Mouse (Mus musculus) hematopoietic stem cell, adult 5-6 weeks (primary cell): ENCODE results near the gene Igf1r. TPM values are rescaled to one million over a fixed set of nuclear protein-coding genes. Genes with fewer than 3 reads are reported as not detected.

Experiments
- ATAC-seq, 2 experiments: fragments of 125-278 bp in 1 of 2; replicated peaks in 1 of 2; 2 replicates each; pipeline ENCODE4 v1.8.0; 2016 to 2017; ENCODE audit warnings: inconsistent platforms in 2 of 2, mild to moderate bottlenecking in 2 of 2, moderate number of reproducible peaks in 2 of 2, low read depth in 1 of 2, moderate TSS enrichment in 1 of 2; ENCODE audit not compliant: low FRiP score in 2 of 2, poor library complexity in 2 of 2, severe bottlenecking in 2 of 2, insufficient read depth in 1 of 2, low TSS enrichment in 1 of 2
- total RNA-seq: library from RNA; stranded (forward); fragments of 172-1452, 232-1000 nt; gene quantifications from 2 replicates; pipeline ENCODE4 v1.2.3, GENCODE M21; 2017

The Igf1r gene
- total RNA-seq, 1 experiment from 2014 or later, result 31.6 TPM

DNA sequence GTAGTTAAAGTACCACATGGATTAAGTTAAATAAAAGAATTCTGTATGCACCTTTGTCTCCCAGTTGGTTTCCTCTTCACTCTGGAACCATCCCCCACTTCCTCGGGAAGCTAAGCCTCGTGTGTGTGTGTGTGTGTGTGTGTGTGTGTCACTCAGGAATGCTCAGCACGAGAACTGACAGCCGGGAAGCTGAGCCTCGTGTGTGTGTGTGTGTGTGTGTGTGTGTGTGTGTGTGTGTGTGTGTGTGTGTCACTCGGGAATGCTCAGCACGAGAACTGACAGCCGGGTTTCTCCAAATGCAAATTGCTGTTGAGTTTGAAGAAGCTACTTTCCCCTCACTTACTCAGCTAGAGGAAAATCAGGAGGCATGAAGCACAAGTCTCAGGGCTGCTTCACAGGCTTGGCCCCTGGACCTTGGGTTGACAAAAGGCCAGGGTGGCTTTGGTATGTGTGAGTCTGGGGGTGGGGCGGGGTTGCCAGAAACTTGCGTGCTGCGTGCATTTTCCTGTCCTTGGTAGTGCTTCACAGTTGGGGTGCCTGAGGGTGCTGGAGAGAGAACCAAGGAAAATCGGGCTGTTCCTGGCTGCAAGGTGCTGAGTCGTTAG lies 281.1 kb downstream of the Igf1r start:
- no peak for ATAC-seq

DNA sequence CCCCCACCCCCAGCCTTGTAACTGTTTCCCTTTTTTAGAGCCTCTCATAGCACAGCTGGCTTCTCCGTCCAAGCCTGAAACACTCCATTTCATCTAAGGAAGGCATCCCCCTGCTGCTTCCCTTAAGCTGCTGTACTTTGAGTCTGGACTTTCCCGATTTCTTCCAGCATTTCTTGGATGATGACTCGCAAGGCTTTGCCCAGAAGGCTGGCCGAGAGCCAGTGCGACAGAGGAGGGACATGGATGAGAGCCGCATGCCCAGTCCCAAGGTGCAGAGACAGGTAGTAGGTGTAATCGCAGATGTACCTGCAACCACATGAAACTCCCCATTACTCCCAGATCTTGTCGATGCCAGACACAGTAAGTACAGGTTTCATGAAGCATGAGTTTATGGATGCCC lies 284.2 kb downstream of the Igf1r start:
- no peak for ATAC-seq

DNA sequence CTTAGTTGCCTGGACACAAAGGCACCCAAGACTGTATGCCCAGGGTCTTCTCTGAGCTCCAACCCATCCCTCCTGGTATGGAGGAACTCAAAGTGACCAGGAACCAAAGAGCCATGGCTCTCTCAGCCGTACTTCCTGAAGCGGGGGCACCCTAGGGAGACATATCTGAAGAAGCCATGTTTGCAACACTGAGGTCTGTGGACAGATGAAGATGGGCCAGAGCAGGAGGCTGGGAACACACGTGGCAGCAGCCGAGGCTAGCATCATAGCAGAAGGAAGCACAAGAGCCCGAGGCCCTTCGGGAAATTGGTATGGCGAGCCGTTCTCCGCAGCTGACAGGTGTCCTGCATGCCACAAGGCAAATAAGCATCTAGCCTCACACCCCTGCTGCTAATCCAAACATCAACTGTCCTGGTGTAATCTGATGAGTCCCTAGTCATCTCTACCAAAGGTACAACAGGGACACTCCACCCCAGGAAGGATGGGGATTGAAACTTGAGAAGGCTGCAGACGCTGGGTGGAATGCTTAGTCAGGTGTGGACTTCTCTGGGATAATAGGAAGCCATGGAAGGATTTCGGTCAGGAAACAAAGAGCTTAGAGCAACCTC lies 286.7 kb downstream of the Igf1r start:
- ATAC-seq, result no peak

DNA sequence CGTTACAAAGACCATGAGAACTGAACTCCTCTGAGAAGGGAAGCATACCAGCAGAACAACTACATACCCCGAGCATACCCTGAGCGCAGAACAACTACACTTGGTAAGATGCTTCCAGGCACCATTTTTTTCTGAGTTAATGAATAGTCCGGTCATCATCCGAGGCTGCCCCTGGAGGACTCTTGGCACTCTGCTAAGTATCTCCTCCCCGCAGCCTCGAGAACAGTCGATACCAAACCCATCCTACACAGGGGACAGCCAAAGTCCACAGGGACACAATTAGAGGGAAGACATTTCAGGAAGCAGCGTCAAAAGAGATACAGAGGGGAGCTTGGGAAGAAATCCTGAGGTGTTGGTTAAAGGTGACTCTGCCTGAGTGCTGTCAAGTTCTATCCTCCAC lies 288.6 kb downstream of the Igf1r start:
- ATAC-seq, result no peak

DNA sequence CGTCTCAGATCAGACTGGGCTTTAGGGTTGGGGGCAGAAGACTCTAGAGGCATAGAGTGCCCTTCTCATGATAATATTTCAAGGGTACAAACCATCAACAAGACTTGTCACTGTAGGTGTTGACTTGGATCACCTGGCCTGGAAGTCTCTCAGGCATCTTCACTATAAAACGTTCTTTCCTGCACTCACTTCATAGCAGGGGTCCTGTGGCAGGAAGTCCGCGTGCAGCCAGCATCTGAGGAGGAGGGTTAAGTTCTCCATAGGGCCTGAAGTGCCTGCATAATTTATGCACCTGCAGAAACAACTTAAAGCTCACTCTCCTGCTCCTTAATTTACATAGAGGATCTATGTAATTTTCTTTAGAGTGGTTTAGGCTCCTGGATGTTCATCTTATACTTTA lies 293.1 kb downstream of the Igf1r start:
- no peak for ATAC-seq

DNA sequence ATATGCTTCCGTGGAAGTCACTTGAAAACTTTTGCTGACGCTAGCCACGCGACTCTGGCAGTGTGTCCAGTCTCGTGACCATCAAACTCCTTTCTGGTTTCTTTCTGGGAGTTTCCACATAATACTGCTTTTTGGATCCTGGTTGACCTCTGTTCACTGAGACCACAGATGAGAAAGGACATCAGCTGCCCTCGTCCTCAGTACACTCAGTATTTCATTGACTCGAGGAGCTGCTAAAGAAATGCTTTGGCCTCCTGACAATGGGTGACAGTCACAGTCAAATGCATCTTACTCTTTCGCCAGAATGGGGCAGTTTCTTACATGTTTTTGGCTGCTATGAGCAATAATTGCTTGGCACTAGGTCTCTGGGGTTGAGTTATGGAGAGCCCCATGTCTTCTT lies 293.6 kb downstream of the Igf1r start:
- no peak for ATAC-seq

DNA sequence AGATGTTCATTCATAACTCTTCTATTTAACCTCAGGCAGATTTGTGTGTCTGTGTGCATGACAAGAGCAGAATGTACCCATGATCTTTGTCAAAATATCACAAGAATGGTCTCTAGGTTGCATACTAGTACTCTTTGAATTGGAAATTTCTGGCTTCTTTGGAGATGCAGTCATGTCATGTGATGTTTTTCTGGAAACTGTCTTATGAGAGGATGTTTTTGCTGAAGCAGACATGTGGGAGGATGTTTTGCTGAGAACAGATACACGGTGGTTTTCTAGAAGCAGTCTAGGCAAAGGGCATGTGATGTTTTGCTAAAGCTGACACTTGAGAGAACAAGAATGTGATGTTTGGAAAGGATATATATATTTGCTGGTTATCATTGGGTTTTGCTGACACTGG lies 297.8 kb downstream of the Igf1r start:
- ATAC-seq, result no peak

DNA sequence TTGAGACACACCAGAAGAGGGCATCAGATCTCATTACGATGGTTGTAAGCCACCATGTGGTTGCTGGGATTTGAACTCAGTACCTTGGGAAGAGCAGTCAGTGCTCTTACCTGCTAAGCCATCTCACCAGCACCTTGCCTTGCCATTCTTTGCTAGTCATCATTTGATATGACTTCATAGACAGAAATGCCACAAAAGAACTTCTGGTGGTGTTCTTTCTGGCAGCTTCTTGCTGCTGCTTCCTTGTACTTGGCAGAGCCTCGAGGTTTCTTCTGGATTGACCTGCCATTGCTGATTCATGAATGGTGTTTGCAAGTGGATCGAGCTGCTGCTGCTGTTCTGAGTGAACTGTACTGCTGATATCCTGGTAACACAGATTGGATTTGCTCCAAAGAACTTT lies 298.3 kb downstream of the Igf1r start:
- no peak for ATAC-seq

DNA sequence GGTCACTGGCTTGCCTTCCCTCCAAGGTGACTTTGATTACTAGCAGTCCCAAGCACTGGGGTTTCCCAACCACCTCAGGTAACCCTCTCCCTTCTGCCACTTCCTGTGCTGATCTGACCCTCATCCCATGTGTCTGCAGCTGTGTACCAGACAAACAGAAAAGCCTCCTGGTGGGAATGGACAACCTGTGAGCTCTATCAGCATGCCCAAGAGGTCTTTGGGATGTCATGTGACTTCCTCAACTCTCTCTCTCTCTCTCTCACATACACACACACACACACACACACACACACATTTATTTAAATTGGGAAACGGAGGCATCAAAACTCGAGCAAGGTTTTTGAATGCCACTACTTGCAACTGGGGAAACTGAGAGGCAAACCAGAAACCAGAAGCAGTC lies 305.1 kb downstream of the Igf1r start:
- ATAC-seq, result no peak

DNA sequence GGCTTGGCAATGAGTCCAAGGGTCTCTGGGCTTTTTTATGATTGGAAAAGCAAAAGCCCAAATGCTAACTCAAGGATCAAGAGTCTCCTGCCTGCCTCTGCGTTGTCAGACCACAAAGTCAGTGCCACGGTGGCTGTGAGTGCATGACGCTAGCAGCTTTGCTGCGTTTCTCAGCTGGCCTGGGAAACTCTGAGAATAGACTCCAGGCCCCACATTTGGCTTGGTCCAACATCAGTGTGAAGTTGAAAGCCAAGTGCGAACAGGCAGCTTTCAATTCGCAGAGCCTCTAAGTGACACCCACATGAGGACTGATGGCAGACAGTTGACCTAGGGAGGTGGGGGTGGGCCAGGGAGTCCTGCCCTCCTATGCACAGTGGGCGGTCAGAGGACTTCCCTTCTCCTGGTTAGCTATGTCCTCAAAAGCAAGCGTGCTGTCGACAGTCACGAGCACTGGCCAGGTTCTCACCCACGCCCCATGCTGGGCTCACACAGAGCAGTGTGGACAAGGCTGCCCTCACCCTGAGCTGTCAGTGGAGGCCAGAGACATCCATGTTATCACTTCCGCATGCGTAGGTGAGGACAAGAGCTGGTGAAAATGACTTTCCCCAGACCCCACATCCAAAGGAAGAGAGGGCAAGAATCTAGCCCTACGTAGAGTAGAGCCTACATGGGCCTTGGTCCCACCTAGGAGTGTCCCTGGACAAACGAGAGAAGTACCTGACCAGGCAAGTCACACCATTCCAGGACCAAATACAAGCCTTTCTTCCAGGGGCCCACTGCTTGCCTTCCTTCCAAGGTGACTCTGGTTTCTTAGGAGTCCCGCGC lies 305.9 kb downstream of the Igf1r start:
- peak in 1 of 2 experiments; percentile 25; a peak in 1 of 4 replicates for ATAC-seq

DNA sequence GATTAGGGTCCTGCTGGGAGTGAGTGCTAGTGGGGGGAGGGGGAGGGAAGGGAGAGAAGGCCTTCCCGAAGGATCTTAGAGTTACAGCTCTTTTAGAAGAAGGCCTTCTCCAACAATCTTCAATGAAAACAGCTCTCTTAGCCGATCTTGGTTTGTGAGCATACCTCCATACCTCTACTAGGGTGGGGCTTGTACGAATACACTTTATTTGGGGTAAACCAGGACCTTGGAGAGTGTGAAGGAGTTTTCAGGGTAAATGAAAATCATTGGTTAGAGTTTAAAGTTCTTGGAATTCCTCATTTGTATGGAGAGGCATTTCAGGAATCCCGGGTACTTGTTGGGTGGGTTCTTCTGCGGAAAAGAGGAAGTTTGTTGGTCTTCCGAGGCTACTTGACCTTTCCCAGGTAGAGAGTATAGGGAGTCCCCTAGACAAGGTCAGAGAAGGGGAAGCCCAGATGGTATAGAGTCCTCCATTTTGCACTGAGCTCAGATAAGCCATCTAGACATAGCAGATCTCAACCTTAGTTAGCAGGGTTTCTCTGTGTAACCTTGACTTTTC lies 307.0 kb downstream of the Igf1r start:
- ATAC-seq, result no peak

DNA sequence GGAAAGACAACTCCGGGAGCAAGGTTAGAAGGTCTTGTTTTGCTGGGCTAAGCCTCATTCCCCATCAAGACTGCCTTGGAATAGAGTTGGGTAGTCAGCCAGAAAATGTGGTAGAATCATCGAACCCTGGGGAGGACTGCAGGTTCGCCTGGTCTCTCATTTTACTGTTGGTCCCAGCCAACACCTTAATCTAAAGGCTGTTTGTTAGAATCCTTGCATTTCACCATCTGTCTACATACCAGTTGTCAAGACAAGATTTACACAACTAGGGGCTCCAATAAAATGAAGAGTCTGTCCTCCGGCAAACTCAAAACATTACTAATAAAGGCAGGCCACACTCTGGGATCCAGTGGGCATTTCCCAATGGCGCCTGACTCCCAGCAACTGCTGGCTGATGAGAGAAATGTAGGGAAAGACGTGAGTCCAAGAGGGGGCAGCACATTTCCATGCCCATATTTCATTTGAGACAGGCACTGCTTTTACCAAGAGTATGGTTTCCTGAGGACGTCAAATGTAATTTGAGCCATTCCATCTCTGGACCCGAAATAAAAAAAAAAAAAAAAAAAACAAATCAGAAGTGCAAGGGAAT lies 310.1 kb downstream of the Igf1r start:
- no peak for ATAC-seq

DNA sequence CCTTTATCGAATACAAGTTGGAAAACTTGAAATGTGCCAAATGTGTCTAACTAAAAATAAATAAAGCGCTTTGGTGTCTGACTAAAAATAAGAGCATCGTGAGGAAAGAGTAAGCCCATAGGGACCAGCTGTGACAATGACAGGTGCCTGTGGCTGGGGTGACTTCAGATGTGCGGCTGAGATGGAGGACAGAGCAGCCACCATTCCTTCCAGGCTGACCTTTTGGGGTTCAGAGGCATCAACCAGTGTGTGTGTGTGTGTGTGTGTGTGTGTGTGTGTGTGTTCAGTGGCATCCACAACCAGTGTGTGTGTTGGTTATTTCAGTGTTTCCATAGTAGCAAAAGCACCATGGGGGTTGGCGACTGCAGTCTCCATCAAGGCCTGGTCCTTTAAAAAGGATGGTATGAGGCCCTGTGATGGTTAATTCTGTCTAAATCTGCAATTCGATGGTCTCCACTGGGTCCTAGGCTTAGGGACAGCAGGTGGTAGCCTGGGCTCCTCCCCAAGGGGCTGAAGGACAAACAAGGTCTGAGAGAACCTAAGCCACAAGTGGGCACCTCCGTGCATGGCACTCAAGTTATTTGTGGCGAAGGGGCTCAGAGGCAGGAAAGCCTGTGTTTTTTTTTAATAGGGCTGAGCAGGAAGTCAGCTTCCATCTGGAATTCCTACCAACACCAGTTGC lies 310.9 kb downstream of the Igf1r start:
- ATAC-seq, result no peak

DNA sequence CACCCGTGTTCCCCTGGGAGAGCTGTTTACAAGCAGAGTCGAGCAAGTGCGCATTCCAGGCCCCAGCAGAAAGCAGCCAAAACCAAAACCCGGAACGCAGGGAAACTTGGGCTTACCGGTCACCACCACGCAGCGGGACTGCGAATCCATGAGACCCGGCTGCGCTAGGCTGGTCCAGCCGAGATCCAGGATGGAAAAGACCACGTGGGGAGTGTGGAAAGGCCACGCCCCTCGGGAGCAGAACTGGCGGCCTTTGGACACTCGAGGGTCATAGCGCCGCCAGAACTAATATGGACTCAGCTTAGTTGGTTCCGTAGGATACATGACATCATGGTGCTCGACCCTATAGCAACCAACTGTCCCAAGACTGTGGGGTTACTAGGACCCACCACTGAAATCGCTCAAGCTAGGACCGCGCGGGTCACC lies 311.4 kb downstream of the Igf1r start, which contains the start of gene Pgpep1l:
TSS of gene Pgpep1l (minus strand) at position 206 of the 426 bp plus-strand sequence.
- ATAC-seq, result no peak

DNA sequence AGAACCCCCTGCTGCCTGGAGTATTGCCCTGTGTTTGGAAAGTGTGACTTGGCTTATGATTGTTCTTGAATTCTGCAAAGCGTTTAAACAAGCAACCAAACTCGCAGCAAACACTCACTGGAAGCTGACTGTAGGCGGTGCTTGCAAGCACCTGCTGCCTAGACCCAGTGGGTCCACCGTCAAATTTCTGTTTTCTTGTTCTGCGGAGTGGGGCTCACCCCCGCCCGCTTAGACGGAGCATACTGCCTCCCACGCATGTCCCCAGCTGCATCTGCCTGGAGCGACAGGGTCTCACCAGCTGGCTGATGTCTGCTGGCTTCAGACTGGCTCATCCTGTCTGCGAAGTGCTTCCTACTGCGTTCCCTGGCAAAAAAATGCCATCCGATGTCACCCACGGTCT lies 311.9 kb downstream of the Igf1r start:
- peak in 1 of 2 experiments; percentile 25; a peak in 2 of 4 replicates for ATAC-seq

DNA sequence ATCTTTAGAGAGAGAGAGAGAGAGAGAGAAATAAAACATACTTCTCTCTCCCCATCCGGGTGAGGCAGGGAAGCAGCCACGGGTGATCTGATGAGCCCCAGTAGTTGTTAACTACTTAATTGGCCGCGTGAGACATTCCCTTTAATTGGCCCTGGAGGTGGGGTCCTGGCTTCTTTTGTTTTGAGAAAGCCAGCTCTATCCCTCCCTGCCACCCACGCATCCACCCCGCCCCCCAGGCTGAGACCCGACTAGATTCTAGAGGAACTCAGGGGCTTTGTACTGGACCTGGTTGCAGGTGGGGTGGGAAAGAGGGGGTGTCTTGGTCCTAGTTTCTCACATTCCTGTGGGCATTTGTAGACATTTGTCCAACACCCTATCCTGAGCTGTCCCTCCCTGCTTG lies 312.8 kb downstream of the Igf1r start:
- ATAC-seq, result no peak

DNA sequence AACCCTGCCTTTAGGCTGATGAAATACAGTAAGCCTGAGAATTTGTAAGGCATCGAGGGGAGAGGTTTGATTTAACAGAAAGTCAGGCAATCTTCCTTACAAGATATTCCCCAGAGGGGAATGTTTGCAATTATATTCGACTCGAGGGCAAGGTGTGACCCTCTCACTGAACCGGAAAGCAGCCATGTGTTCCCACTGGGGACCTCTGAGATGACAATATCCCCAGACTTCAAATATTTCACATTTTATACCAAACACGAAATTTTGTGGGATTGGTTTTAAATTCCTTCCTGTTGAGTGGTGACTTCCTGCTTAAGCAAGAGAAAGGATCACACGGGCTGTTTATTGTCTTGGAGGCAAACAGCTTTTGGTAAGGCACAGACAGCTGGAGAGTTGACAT lies 314.1 kb downstream of the Igf1r start:
- no peak for ATAC-seq
